Mouse (Mus musculus): ENCODE results near the gene Dip2b. TPM values are rescaled to one million over a fixed set of nuclear protein-coding genes. Genes with fewer than 3 reads are reported as not detected.

Gene Dip2b
- total and polyA plus RNA-seq, 2 experiments from 2014 or later, result 8.3 to 40.6 TPM

- WGBS, result 74% methylated on average over 3 of the region's 3 CpGs
- TF ChIP-seq CTCF (IDR thresholded peaks at IDR 0.05; ENCODE audit: low read depth), result no peak
- no peak overlapping the region for H3K9ac ChIP-seq
Observed at GRCm38 (mm10) chr15:100145917-100146316, 107.5 kb downstream of the Dip2b start.

DNA sequence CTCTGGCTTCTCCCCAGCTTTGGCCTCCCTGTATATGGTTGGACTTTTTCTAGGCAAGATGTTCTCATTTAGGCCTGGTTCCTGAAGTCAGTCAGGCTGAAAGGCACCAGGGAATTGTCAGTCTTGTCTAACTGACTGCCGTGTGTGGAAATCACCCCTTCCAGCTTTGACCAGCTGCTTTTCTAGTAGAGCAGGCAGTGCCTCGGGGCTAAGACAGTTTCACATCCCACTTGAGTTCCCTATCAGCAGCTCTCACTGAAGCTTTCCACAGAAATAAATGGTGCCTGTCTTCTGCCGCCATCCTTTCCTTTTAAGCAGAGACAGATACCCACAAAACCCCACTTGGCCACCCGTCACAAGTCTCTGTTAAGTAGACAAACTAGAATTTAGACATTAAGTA is 112.1 kb downstream of the Dip2b start:
- H3K27ac ChIP-seq (ENCODE audit: low read depth, low read length), result no peak overlapping the region
- WGBS, result 69% methylated on average over 4 of the region's 4 CpGs

More at GRCm38 (mm10) chr15:100145917-100146316, 107.5 kb downstream of the Dip2b start:
- Histone ChIP-seq H3K27me3 (ENCODE audit: insufficient read depth, low read length) (no peaks in the 10 kb centered on the region), H3K9me3 (ENCODE audit: low read length) (no peaks in the 10 kb centered on the region), H3K36me3 (ENCODE audit: insufficient read depth) (peaks cover 5% of the 10 kb centered on the region), H3K27ac (ENCODE audit: low read depth, low read length) (no peak overlapping the region), H3K4me3 (ENCODE audit: low read depth, low read length) (no peak overlapping the region), H3K4me2 (ENCODE audit: low read depth) (no peak overlapping the region), H3K4me1 (ENCODE audit: insufficient read depth) (no peaks in the 10 kb centered on the region)
- ATAC-seq, result no peak
- no peak for DNase-seq

DNA sequence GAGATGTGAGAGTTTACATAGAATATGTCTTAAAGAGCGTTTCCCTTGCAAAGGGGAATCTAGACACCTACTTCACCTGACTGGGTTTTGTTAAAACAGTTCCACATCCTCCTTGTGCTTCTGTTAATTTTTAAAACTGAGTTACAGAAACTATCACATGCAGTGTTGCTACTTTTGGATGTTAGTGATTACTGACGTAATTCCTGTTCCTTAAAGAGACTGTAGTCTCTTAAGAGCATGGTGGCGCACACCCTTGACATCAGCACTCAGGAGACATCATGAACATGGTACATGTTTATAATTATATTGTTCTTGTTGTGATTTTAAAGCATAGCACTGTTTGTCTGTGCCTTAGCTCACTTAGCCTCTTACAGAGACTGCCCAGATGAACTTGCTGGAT is 113.9 kb downstream of the Dip2b start:
- H3K27ac ChIP-seq (ENCODE audit: low read depth, low read length), result no peak overlapping the region
- H3K4me2 ChIP-seq (ENCODE audit: low read depth), result no peak overlapping the region
- H3K4me1 ChIP-seq (ENCODE audit: insufficient read depth), result no peaks in the 10 kb centered on the region
- DNase-seq (no peak), ATAC-seq (no peak)
- no peak overlapping the region for H3K4me3 ChIP-seq (ENCODE audit: low read depth, low read length)
- no peaks in the 10 kb centered on the region for H3K9me3 ChIP-seq (ENCODE audit: low read length)
- H3K27me3 ChIP-seq (ENCODE audit: insufficient read depth, low read length), result no peaks in the 10 kb centered on the region
- no peak overlapping the region for H3K9ac ChIP-seq
- no peak for TF ChIP-seq CTCF (IDR thresholded peaks at IDR 0.05; ENCODE audit: low read depth)
- H3K36me3 ChIP-seq (ENCODE audit: insufficient read depth), result peaks cover 41% of the 10 kb centered on the region
- WGBS, result 93% methylated on average over 3 of the region's 3 CpGs

More for the DNA sequence above, 112.1 kb downstream of the Dip2b start:
- H3K4me3 ChIP-seq (ENCODE audit: low read depth, low read length), result no peak overlapping the region
- H3K27me3 ChIP-seq (ENCODE audit: insufficient read depth, low read length), result no peaks in the 10 kb centered on the region
- H3K9me3 ChIP-seq (ENCODE audit: low read length), result no peaks in the 10 kb centered on the region
- H3K9ac ChIP-seq, result no peak overlapping the region
- ATAC-seq, result no peak
- DNase-seq, result no peak
- H3K36me3 ChIP-seq (ENCODE audit: insufficient read depth), result peaks cover 24% of the 10 kb centered on the region
- H3K4me1 ChIP-seq (ENCODE audit: insufficient read depth), result no peaks in the 10 kb centered on the region
- H3K4me2 ChIP-seq (ENCODE audit: low read depth), result no peak overlapping the region
- no peak for TF ChIP-seq CTCF (IDR thresholded peaks at IDR 0.05; ENCODE audit: low read depth)

- WGBS, result 88% methylated on average over 3 of the region's 3 CpGs
Observed at GRCm38 (mm10) chr15:100153024-100153423, 114.6 kb downstream of the Dip2b start.

DNA sequence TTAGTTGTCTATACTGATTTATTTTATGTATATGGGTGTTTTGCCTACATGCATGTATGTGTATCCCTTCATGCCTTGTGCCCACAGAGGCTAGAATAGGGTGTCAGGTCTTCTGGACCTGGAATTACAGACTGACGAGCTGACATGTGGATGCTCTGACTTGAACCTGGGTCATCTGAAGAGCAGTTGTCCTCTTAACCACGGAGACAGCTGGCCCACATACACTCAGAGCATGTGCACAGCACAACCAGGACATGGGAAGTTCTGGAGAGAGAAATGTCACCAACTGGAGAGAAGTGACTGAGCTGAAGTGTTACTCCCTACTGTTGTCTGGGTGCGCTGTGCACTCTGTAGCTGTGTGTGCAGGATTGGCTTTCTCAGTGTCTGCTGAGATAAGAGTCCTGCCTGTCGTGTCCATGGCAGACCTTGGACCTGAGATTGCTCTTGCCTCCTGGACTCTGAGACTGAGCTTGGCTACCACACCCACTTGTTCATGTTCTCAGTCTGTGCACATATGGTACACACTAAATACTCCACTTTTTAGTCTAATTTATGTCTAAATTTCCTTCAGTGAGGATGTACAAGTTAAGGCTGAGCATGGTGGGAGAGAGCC is 117.7 kb downstream of the Dip2b start:
- no peak for DNase-seq
- ATAC-seq, result no peak
- WGBS, result 90% methylated on average over 4 of the region's 4 CpGs
- no peak for TF ChIP-seq CTCF (IDR thresholded peaks at IDR 0.05; ENCODE audit: low read depth)
- Histone ChIP-seq H3K9me3 (ENCODE audit: low read length) (no peaks in the 10 kb centered on the region), H3K9ac (no peak overlapping the region), H3K27ac (ENCODE audit: low read depth, low read length) (no peak overlapping the region), H3K4me1 (ENCODE audit: insufficient read depth) (no peaks in the 10 kb centered on the region), H3K36me3 (ENCODE audit: insufficient read depth) (peaks cover 53% of the 10 kb centered on the region), H3K4me2 (ENCODE audit: low read depth) (no peak overlapping the region), H3K4me3 (ENCODE audit: low read depth, low read length) (no peak overlapping the region), H3K27me3 (ENCODE audit: insufficient read depth, low read length) (no peaks in the 10 kb centered on the region)

More at GRCm38 (mm10) chr15:100153024-100153423, 114.6 kb downstream of the Dip2b start:
- no peaks in the 10 kb centered on the region for H3K4me1 ChIP-seq (ENCODE audit: insufficient read depth)
- TF ChIP-seq CTCF (IDR thresholded peaks at IDR 0.05; ENCODE audit: low read depth), result no peak
- ATAC-seq (no peak), DNase-seq (no peak)
- no peak overlapping the region for H3K4me2 ChIP-seq (ENCODE audit: low read depth)
- no peaks in the 10 kb centered on the region for H3K27me3 ChIP-seq (ENCODE audit: insufficient read depth, low read length)
- H3K27ac ChIP-seq (ENCODE audit: low read depth, low read length), result no peak overlapping the region
- H3K9ac ChIP-seq, result no peak overlapping the region
- H3K4me3 ChIP-seq (ENCODE audit: low read depth, low read length), result no peak overlapping the region
- peaks cover 44% of the 10 kb centered on the region for H3K36me3 ChIP-seq (ENCODE audit: insufficient read depth)
- H3K9me3 ChIP-seq (ENCODE audit: low read length), result no peaks in the 10 kb centered on the region

DNA sequence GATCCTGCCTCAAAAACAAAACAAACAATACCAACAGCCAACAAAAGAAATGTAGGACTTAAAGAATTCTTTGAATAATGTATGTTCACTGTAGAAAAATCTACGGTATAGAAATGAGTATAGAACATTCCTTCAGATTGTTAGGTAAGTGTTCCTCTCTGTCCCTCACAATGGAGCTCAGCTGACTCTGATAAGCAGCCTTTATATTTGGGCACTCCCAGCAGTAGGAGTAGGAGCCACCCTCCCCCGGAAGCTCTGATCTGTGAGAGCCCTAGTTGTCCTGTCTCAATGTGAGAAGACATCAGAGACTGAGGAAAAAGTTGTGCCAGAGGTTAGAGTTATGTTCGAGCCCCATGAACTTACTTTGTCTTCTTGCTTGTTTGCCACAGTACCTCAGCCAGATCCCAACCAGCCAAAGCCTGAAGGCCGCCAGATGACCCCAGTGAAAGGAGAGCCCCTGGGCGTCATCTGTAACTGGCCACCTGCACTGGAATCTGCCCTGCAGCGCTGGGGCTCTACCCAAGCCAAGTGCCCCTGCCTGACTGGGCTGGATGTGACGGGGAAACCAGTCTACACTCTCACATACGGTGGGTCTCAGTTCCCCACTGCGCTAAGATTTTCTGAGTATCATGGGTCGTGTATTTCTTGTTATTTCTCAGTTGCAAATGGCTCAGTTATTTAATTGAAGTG is 118.5 kb downstream of the Dip2b start:
- H3K9ac ChIP-seq, result no peak overlapping the region
- H3K4me1 ChIP-seq (ENCODE audit: insufficient read depth), result no peaks in the 10 kb centered on the region
- H3K4me2 ChIP-seq (ENCODE audit: low read depth), result no peak overlapping the region
- H3K36me3 ChIP-seq (ENCODE audit: insufficient read depth), result peaks cover 55% of the 10 kb centered on the region
- H3K4me3 ChIP-seq (ENCODE audit: low read depth, low read length), result no peak overlapping the region
- H3K27me3 ChIP-seq (ENCODE audit: insufficient read depth, low read length), result no peaks in the 10 kb centered on the region
- TF ChIP-seq CTCF (IDR thresholded peaks at IDR 0.05; ENCODE audit: low read depth), result no peak
- ATAC-seq (no peak), DNase-seq (no peak)
- H3K27ac ChIP-seq (ENCODE audit: low read depth, low read length), result no peak overlapping the region
- WGBS, result 92% methylated on average over 10 of the region's 10 CpGs
- no peaks in the 10 kb centered on the region for H3K9me3 ChIP-seq (ENCODE audit: low read length)

GRCm38 (mm10) chr15:100158985-100159384 is 120.5 kb downstream of the Dip2b start:
- no peaks in the 10 kb centered on the region for H3K9me3 ChIP-seq (ENCODE audit: low read length)
- TF ChIP-seq CTCF (IDR thresholded peaks at IDR 0.05; ENCODE audit: low read depth), result no peak
- H3K27me3 ChIP-seq (ENCODE audit: insufficient read depth, low read length), result no peaks in the 10 kb centered on the region
- WGBS, result 94% methylated on average over 10 of the region's 10 CpGs
- H3K4me3 ChIP-seq (ENCODE audit: low read depth, low read length), result no peak overlapping the region
- no peak overlapping the region for H3K27ac ChIP-seq (ENCODE audit: low read depth, low read length)
- peaks cover 68% of the 10 kb centered on the region for H3K36me3 ChIP-seq (ENCODE audit: insufficient read depth)
- DNase-seq (no peak), ATAC-seq (no peak)
- H3K4me2 ChIP-seq (ENCODE audit: low read depth), result no peak overlapping the region
- no peak overlapping the region for H3K9ac ChIP-seq
- H3K4me1 ChIP-seq (ENCODE audit: insufficient read depth), result no peaks in the 10 kb centered on the region
